Mouse (Mus musculus) ES-E14 (cell line): Measurements from ENCODE around the gene Pidd1. TPM values are rescaled to one million over a fixed set of nuclear protein-coding genes. Genes with fewer than 3 reads are reported as not detected.

Source experiments
- DNase-seq: peaks from one replicate; pipeline ENCODE4 v3.0.0-alpha.2; 2013; ENCODE audit warnings: low read depth, low spot score
- H3K27ac ChIP-seq: 2 replicates; pipeline ENCODE4 v1.5.1; 2012; ENCODE audit warnings: low read depth, mild to moderate bottlenecking, low read length, moderate library complexity, mixed read lengths; ENCODE audit not compliant: poor library complexity, insufficient read depth, severe bottlenecking
- H3K36me3 ChIP-seq: 2 replicates; pipeline ENCODE4 v1.6.1; 2012; ENCODE audit warnings: mild to moderate bottlenecking, low read length, moderate library complexity, mixed read lengths; ENCODE audit not compliant: control insufficient read depth, poor library complexity, insufficient read depth, severe bottlenecking
- H3K4me1 ChIP-seq, 2 experiments: fragments of 150-350 bp in 1 of 2; sonication (generic) in 1 of 2; 2 replicates each; pipeline ENCODE4 v1.6.1; 2012; ENCODE audit warnings: low read length in 2 of 2, mild to moderate bottlenecking in 1 of 2, mixed read lengths in 1 of 2; ENCODE audit not compliant: control insufficient read depth in 2 of 2, insufficient read depth in 2 of 2, poor library complexity in 1 of 2
- H3K4me3 ChIP-seq, 2 experiments: fragments of 150-350 bp in 1 of 2; sonication (generic) in 1 of 2; 2 replicates each; pipeline ENCODE4 v1.5.1; 2012; ENCODE audit warnings: low read length in 2 of 2, low read depth in 1 of 2, mild to moderate bottlenecking in 1 of 2, mixed read lengths in 1 of 2; ENCODE audit not compliant: insufficient read depth in 1 of 2, poor library complexity in 1 of 2, severe bottlenecking in 1 of 2
- H3K9ac ChIP-seq: 2 replicates; pipeline ENCODE4 v1.6.1; 2012; ENCODE audit warnings: low read depth, mild to moderate bottlenecking, low read length, mixed read lengths; ENCODE audit not compliant: poor library complexity, insufficient read depth, severe bottlenecking
- H3K9me3 ChIP-seq: fragments of 150-350 bp; sonication (generic); 2 replicates; pipeline ENCODE4 v1.6.1; 2012; ENCODE audit warnings: low read depth, mild to moderate bottlenecking, low read length; ENCODE audit not compliant: control insufficient read depth, insufficient read depth
- CHD2 ChIP-seq: IDR thresholded peaks from 2 replicates; pipeline ENCODE4 v1.6.1; 2014; ENCODE audit warnings: mild to moderate bottlenecking, low read depth, low read length, inconsistent platforms
- HCFC1 ChIP-seq: IDR thresholded peaks from 2 replicates; pipeline ENCODE4 v1.6.1; 2012; ENCODE audit warnings: low read length, inconsistent platforms, borderline replicate concordance; ENCODE audit not compliant: insufficient read depth
- MAFK ChIP-seq: IDR thresholded peaks from 2 replicates; pipeline ENCODE4 v1.6.1; 2014; ENCODE audit warnings: mild to moderate bottlenecking, low read depth, low read length, inconsistent platforms; ENCODE audit not compliant: insufficient read depth
- ZC3H11A ChIP-seq: IDR thresholded peaks from 2 replicates; pipeline ENCODE4 v1.6.1; 2012; ENCODE audit warnings: low read depth, mild to moderate bottlenecking, inconsistent platforms, low read length, borderline replicate concordance
- ZNF384 ChIP-seq: IDR thresholded peaks from 2 replicates; pipeline ENCODE4 v1.6.1; 2012; ENCODE audit warnings: low read depth, low read length, inconsistent platforms
- in situ Hi-C, 2 experiments: fragments of 600-800 bp; cut with MboI; formaldehyde crosslinking; loops; one replicate each; pipeline ENCODE4 v1.15.1; 2025; ENCODE audit warnings: low sequenced_read_pairs in 2 of 2, inconsistent platforms in 1 of 2; ENCODE audit not compliant: unreplicated experiment in 2 of 2
- total RNA-seq: library from RNA; depleted of rRNA; stranded (reverse); fragments of 300-350 nt; gene quantifications from 2 replicates; pipeline ENCODE4 v1.2.3, GENCODE M21; 2012

The Pidd1 gene
- total RNA-seq, 1 experiment = 23.4 TPM

- in situ Hi-C loops = no loop called here
- no peak for TF ChIP-seq MAFK
- TF ChIP-seq HCFC1 = no peak
- no peak for TF ChIP-seq CHD2
- TF ChIP-seq ZNF384 = no peak
- Histone ChIP-seq H3K4me1 (peaks cover 0 to 2% of the 10 kb centered on the region in 2 experiments; a peak in 1 of 4 replicates), H3K9me3 (no peaks in the 10 kb centered on the region), H3K4me3 (no peak overlapping the region), H3K9ac (no peak overlapping the region), H3K27ac (no peak overlapping the region), H3K36me3 (peaks cover 23% of the 10 kb centered on the region)
- DNase-seq = no peak
Measured at GRCm38 (mm10) chr7:141394158-141394557, 49.7 kb downstream of the Pidd1 start.

GRCm38 (mm10) chr7:141392552-141393222 is 51.1 kb downstream of the Pidd1 start:
- Histone ChIP-seq H3K9ac (peak overlapping the region; percentile 65; the same call in 1 of the 2 replicates), H3K9me3 (no peaks in the 10 kb centered on the region), H3K27ac (no peak overlapping the region), H3K36me3 (peaks cover 12% of the 10 kb centered on the region), H3K4me1 (peaks cover 0 to 2% of the 10 kb centered on the region in 2 experiments; a peak in 1 of 4 replicates), H3K4me3 (peak overlapping the region; percentile 81 to 100)
- in situ Hi-C loops = no loop called here
- TF ChIP-seq HCFC1 = no peak
- no peak for TF ChIP-seq MAFK
- no peak for TF ChIP-seq ZC3H11A
- no peak for TF ChIP-seq CHD2
- TF ChIP-seq ZNF384 = no peak
- no peak for DNase-seq

DNA sequence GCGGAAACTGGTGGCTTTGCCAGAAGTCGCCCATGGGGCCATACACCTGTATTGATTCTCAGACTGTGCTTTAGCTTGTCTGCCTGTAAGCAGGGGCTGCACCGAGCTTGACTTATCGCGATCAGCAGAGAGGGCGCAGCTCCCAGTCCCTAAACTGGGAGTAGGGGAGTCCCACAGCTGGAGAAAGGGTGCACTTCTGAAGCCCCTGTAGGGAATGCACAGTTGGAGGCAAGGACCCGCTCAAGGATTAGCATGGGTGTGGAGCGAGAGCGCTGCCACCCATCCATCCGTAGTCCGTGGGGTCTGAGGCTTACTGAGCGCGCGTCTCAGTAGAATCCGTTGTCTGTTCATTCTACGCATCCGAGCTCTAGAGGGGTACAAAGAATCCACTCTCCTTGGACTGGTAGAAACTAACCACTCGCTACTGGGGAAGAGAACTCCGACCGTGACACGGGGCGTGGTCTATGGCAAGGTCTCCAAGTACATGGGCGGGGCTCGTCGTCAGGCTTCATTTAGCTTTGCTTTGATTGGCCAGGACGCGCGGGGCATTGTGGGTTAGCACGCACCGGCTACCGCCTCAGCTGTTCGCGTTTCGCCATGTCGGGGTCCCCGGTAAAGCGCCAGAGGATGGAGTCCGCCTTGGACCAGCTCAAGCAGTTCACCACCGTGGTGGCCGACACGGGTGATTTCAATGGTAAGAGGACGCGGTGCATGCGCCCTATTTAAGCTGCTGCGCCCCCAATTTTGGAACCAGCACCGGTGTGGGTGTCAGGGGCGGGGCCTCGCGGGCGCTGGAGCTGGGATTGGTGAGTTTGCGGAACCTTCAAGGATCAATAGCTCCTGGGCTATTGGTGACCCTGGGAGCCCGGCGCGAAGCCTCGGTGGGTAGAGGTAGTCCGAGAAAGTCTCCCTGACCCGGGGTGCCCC is 51.9 kb downstream of the Pidd1 start, which contains the start of gene Taldo1:
Taldo1 (plus strand) TSS at position 575 of the 927 bp plus-strand sequence.
- Histone ChIP-seq H3K9me3 (no peaks in the 10 kb centered on the region), H3K4me1 (peaks cover 0 to 2% of the 10 kb centered on the region in 2 experiments; a peak in 1 of 4 replicates), H3K36me3 (peaks cover 11% of the 10 kb centered on the region), H3K4me3 (peak within 1 kb of the TSS; percentile 81 to 100), H3K9ac (peak within 1 kb of the TSS; percentile 77), H3K27ac (peak within 1 kb of the TSS; percentile 34; the same call in 1 of the 2 replicates)
- TF ChIP-seq ZNF384 (no peak), ZC3H11A (no peak), CHD2 (no peak), HCFC1 (no peak), MAFK (no peak)
- in situ Hi-C loops = no loop called here
- DNase-seq = peak; percentile 99

GRCm38 (mm10) chr7:141390326-141391259 is 53.2 kb downstream of the Pidd1 start:
- TF ChIP-seq HCFC1 (no peak), ZNF384 (0 out of 2 replicates have a peak, but pooled peaks have one; percentile 30), CHD2 (no peak)
- Histone ChIP-seq H3K4me3 (no peak overlapping the region), H3K4me1 (peaks cover 0 to 2% of the 10 kb centered on the region in 2 experiments; a peak in 1 of 4 replicates), H3K36me3 (peaks cover 3% of the 10 kb centered on the region), H3K9ac (no peak overlapping the region), H3K27ac (no peak overlapping the region), H3K9me3 (no peaks in the 10 kb centered on the region)
- in situ Hi-C loops = no loop called here
- DNase-seq = no peak
